Mouse (Mus musculus) adrenal gland, adult 2 months (tissue): ENCODE results near the gene Cyp2d34. TPM values are rescaled to one million over a fixed set of nuclear protein-coding genes. Genes with fewer than 3 reads are reported as not detected.

ENCODE experiments used
- DNase-seq: peaks from one replicate; pipeline ENCODE4 v3.0.0; 2021
- long read RNA-seq: library from polyadenylated mRNA; stranded (forward); transcript quantifications from one replicate; pipeline ENCODE4 v2.0.0, GENCODE M21; 2021
- microRNA-seq, 2 experiments: library from miRNA; unstranded; fragments of <30 nt; microRNA quantifications; one replicate each; pipeline ENCODE4 v1.2.0; 2021
- polyA plus RNA-seq: library from polyadenylated mRNA; depleted of rRNA; stranded (reverse); fragments of >200 nt; gene quantifications from 2 replicates; pipeline ENCODE4 v1.2.3, GENCODE M21; 2012; rRNA removed
- total RNA-seq, 2 experiments: library from RNA; stranded (reverse); gene quantifications; 2 replicates each; pipeline ENCODE4 v1.2.3; 2021

Gene Cyp2d34
- total RNA-seq: not detected
- not detected in 2 replicates for polyA plus RNA-seq
- long read RNA-seq: 0 reads

- no peak for DNase-seq
These were observed at the start of gene Cyp2d34 for GRCm38 (mm10) chr15:82620531-82621202. Cyp2d34 (minus strand) TSS chr15:82620946.

- DNase-seq: no peak
These were observed 35.6 kb upstream of the Cyp2d34 start for GRCm38 (mm10) chr15:82656346-82656745.

- DNase-seq: no peak
These were observed 23.6 kb upstream of the Cyp2d34 start for GRCm38 (mm10) chr15:82644371-82644770.

- no peak for DNase-seq
These were observed 23.0 kb upstream of the Cyp2d34 start for GRCm38 (mm10) chr15:82643771-82644170.

- no peak for DNase-seq
These were observed 22.0 kb upstream of the Cyp2d34 start for GRCm38 (mm10) chr15:82642771-82643170.

- DNase-seq: no peak
These were observed 21.2 kb upstream of the Cyp2d34 start for GRCm38 (mm10) chr15:82641921-82642320.

GRCm38 (mm10) chr15:82641390-82641789 lies 20.6 kb upstream of the Cyp2d34 start:
- DNase-seq: no peak

GRCm38 (mm10) chr15:82640201-82640600 lies 19.5 kb upstream of the Cyp2d34 start:
- no peak for DNase-seq

GRCm38 (mm10) chr15:82637130-82638075 lies 16.7 kb upstream of the Cyp2d34 start:
- DNase-seq: no peak

- DNase-seq: no peak
These were observed 14.2 kb upstream of the Cyp2d34 start for GRCm38 (mm10) chr15:82634976-82635375.

- no peak for DNase-seq
These were observed 1.2 kb upstream of the Cyp2d34 start for GRCm38 (mm10) chr15:82621993-82622392.

GRCm38 (mm10) chr15:82618362-82619020 lies 2.3 kb downstream of the Cyp2d34 start:
- no peak for DNase-seq

- no peak for DNase-seq
These were observed 38.1 kb downstream of the Cyp2d34 start for GRCm38 (mm10) chr15:82582621-82583020.

GRCm38 (mm10) chr15:82579071-82579470 lies 41.7 kb downstream of the Cyp2d34 start:
- DNase-seq: no peak

- DNase-seq: no peak
These were observed 47.9 kb downstream of the Cyp2d34 start for GRCm38 (mm10) chr15:82572856-82573255.

Small RNA genes within 50 kb of the gene (microRNA-seq; reads per million reads assigned to microRNA genes)
- gene Gm27463: 0 reads per million in 2 experiments
- 0 reads per million in 2 experiments for gene Gm27742

Other genes with a start within 250 kb of the Cyp2d34 start
- gene Cyp2d22, start 240.7 kb downstream of the Cyp2d34 start, total RNA-seq: 10 to 100 TPM; 37.9 to 39.6 TPM
- gene Cyp2d22, start 240.7 kb downstream of the Cyp2d34 start, polyA plus RNA-seq: 51.0 and 66.2 TPM in 2 replicates
- under 1 TPM in 1 of 2 experiments, not detected in 1; 0.21 TPM for gene Cyp2d11, start 226.9 kb downstream of the Cyp2d34 start, total RNA-seq
- gene Cyp2d11, start 226.9 kb downstream of the Cyp2d34 start, polyA plus RNA-seq: not detected in 2 replicates
- 1 to 10 TPM in 1 of 2 experiments, not detected in 1; 1.5 TPM for gene Cyp2d10, start 213.8 kb downstream of the Cyp2d34 start, total RNA-seq
- gene Cyp2d10, start 213.8 kb downstream of the Cyp2d34 start, polyA plus RNA-seq: 0.73 TPM in 1 of 2 replicates, not detected in the other
- gene Cyp2d9, start 187.5 kb downstream of the Cyp2d34 start, total RNA-seq: under 1 TPM; 0.69 to 0.78 TPM
- gene Cyp2d9, start 187.5 kb downstream of the Cyp2d34 start, polyA plus RNA-seq: not detected in 2 replicates
- gene Cyp2d12, start 65.9 kb downstream of the Cyp2d34 start, total RNA-seq: not detected
- gene Cyp2d12, start 65.9 kb downstream of the Cyp2d34 start, polyA plus RNA-seq: not detected in 2 replicates
- gene Cyp2d40, start 143.2 kb upstream of the Cyp2d34 start, total RNA-seq: under 1 TPM in 1 of 2 experiments, not detected in 1; 0.58 TPM
- gene Cyp2d40, start 143.2 kb upstream of the Cyp2d34 start, polyA plus RNA-seq: 0.22 TPM in 1 of 2 replicates, not detected in the other
- 1 to 10 TPM in 1 of 2 experiments, not detected in 1; 2.6 TPM for gene Cyp2d26, start 173.3 kb upstream of the Cyp2d34 start, total RNA-seq
- gene Cyp2d26, start 173.3 kb upstream of the Cyp2d34 start, polyA plus RNA-seq: 0.13 and 1.1 TPM in 2 replicates